Mouse (Mus musculus) megakaryocyte, embryonic 14.5 days (primary cell): ENCODE measurements around the gene Gm10577. TPM values are rescaled to one million over a fixed set of nuclear protein-coding genes. Genes with fewer than 3 reads are reported as not detected.

Experiments
- H3K27me3 ChIP-seq: replicated peaks from 2 replicates; pipeline ENCODE3; 2012; ENCODE audit warnings: inconsistent platforms
- H3K36me3 ChIP-seq: replicated peaks from 2 replicates; pipeline ENCODE3; 2012; ENCODE audit warnings: low read length, inconsistent platforms, mixed read lengths
- H3K4me1 ChIP-seq: 2 replicates; pipeline ENCODE4 v1.6.1; 2012; ENCODE audit warnings: inconsistent platforms
- H3K4me3 ChIP-seq: replicated peaks from 2 replicates; pipeline ENCODE3; 2012; ENCODE audit warnings: moderate library complexity, mild to moderate bottlenecking, inconsistent platforms
- H3K9me3 ChIP-seq: 2 replicates; pipeline ENCODE4 v1.6.1; 2012; ENCODE audit warnings: inconsistent platforms
- FLI1 ChIP-seq: IDR thresholded peaks from 2 replicates; pipeline ENCODE4 v1.6.1; 2012; ENCODE audit warnings: low read length, inconsistent platforms, mixed read lengths
- GATA1 ChIP-seq: IDR thresholded peaks from 3 replicates; pipeline ENCODE4 v1.6.1; 2012; ENCODE audit warnings: mixed read lengths, low read length, inconsistent platforms, borderline replicate concordance
- polyA plus RNA-seq: library from polyadenylated mRNA; stranded (reverse); fragments of >175 nt; gene quantifications from 2 replicates; pipeline ENCODE4 v1.2.3, GENCODE M21; 2012; ENCODE audit warnings: low replicate concordance; ENCODE audit not compliant: insufficient read depth

The Gm10577 gene
- polyA plus RNA-seq, 1 experiment: not detected

GRCm38 (mm10) chr4:101033047-101033446, 12.6 kb upstream of the Gm10577 start:
- TF ChIP-seq GATA1 (no peak), FLI1 (no peak)
- H3K4me3 ChIP-seq: no peak overlapping the region
- H3K4me1 ChIP-seq: no peaks in the 10 kb centered on the region
- no peaks in the 10 kb centered on the region for H3K36me3 ChIP-seq
- no peaks in the 10 kb centered on the region for H3K27me3 ChIP-seq
- no peaks in the 10 kb centered on the region for H3K9me3 ChIP-seq

GRCm38 (mm10) chr4:101027852-101028411, 7.4 kb upstream of the Gm10577 start:
- no peak overlapping the region for H3K4me3 ChIP-seq
- H3K27me3 ChIP-seq: no peaks in the 10 kb centered on the region
- peaks cover 5% of the 10 kb centered on the region for H3K9me3 ChIP-seq
- TF ChIP-seq FLI1 (no peak), GATA1 (no peak)
- no peaks in the 10 kb centered on the region for H3K36me3 ChIP-seq
- H3K4me1 ChIP-seq: no peaks in the 10 kb centered on the region

- peaks cover 8% of the 10 kb centered on the region for H3K9me3 ChIP-seq
- no peak for TF ChIP-seq GATA1
- TF ChIP-seq FLI1: no peak
- no peaks in the 10 kb centered on the region for H3K27me3 ChIP-seq
- no peaks in the 10 kb centered on the region for H3K36me3 ChIP-seq
- H3K4me3 ChIP-seq: no peak overlapping the region
- no peaks in the 10 kb centered on the region for H3K4me1 ChIP-seq
Measured at GRCm38 (mm10) chr4:101026995-101027394, 6.5 kb upstream of the Gm10577 start.

- Histone ChIP-seq H3K4me3 (no peak overlapping the region), H3K36me3 (no peaks in the 10 kb centered on the region), H3K27me3 (no peaks in the 10 kb centered on the region), H3K9me3 (peaks cover 8% of the 10 kb centered on the region), H3K4me1 (no peaks in the 10 kb centered on the region)
- no peak for TF ChIP-seq FLI1
- no peak for TF ChIP-seq GATA1
Measured at GRCm38 (mm10) chr4:101026566-101026965, 6.1 kb upstream of the Gm10577 start.

GRCm38 (mm10) chr4:101017806-101018205, 2.7 kb downstream of the Gm10577 start:
- TF ChIP-seq GATA1: no peak
- no peak for TF ChIP-seq FLI1
- H3K4me3 ChIP-seq: no peak overlapping the region
- H3K27me3 ChIP-seq: no peaks in the 10 kb centered on the region
- H3K9me3 ChIP-seq: peaks cover 2% of the 10 kb centered on the region
- no peaks in the 10 kb centered on the region for H3K36me3 ChIP-seq
- H3K4me1 ChIP-seq: no peaks in the 10 kb centered on the region

- Histone ChIP-seq H3K9me3 (no peaks in the 10 kb centered on the region), H3K27me3 (no peaks in the 10 kb centered on the region), H3K4me3 (no peak overlapping the region), H3K36me3 (no peaks in the 10 kb centered on the region), H3K4me1 (no peaks in the 10 kb centered on the region)
- no peak for TF ChIP-seq GATA1
- TF ChIP-seq FLI1: no peak
Measured at GRCm38 (mm10) chr4:101009092-101009491, 11.4 kb downstream of the Gm10577 start.

- no peaks in the 10 kb centered on the region for H3K9me3 ChIP-seq
- no peak for TF ChIP-seq GATA1
- no peak for TF ChIP-seq FLI1
- H3K27me3 ChIP-seq: no peaks in the 10 kb centered on the region
- H3K36me3 ChIP-seq: no peaks in the 10 kb centered on the region
- no peak overlapping the region for H3K4me3 ChIP-seq
- H3K4me1 ChIP-seq: no peaks in the 10 kb centered on the region
Measured at GRCm38 (mm10) chr4:101008362-101008769, 12.1 kb downstream of the Gm10577 start.

- TF ChIP-seq GATA1 (no peak), FLI1 (no peak)
- Histone ChIP-seq H3K36me3 (no peaks in the 10 kb centered on the region), H3K4me3 (peak overlapping the region; percentile 5), H3K27me3 (no peaks in the 10 kb centered on the region), H3K9me3 (no peaks in the 10 kb centered on the region), H3K4me1 (no peaks in the 10 kb centered on the region)
Measured at GRCm38 (mm10) chr4:101002961-101003360, 17.5 kb downstream of the Gm10577 start.

- TF ChIP-seq FLI1 (no peak), GATA1 (no peak)
- H3K4me1 ChIP-seq: no peaks in the 10 kb centered on the region
- H3K9me3 ChIP-seq: no peaks in the 10 kb centered on the region
Measured at GRCm38 (mm10) chr4:101001073-101001472, 19.4 kb downstream of the Gm10577 start.

GRCm38 (mm10) chr4:101000622-101001021, 19.9 kb downstream of the Gm10577 start:
- no peaks in the 10 kb centered on the region for H3K27me3 ChIP-seq
- no peak overlapping the region for H3K4me3 ChIP-seq
- H3K4me1 ChIP-seq: no peaks in the 10 kb centered on the region
- no peaks in the 10 kb centered on the region for H3K36me3 ChIP-seq
- no peaks in the 10 kb centered on the region for H3K9me3 ChIP-seq
- no peak for TF ChIP-seq FLI1
- TF ChIP-seq GATA1: no peak

More at GRCm38 (mm10) chr4:101001073-101001472, 19.4 kb downstream of the Gm10577 start:
- no peak overlapping the region for H3K4me3 ChIP-seq
- H3K36me3 ChIP-seq: no peaks in the 10 kb centered on the region
- H3K27me3 ChIP-seq: no peaks in the 10 kb centered on the region
